Mouse (Mus musculus): ENCODE data around the gene Plcb4. TPM values are rescaled to one million over a fixed set of nuclear protein-coding genes. Genes with fewer than 3 reads are reported as not detected.

Gene Plcb4
- polyA plus RNA-seq, 1 experiment from 2014 or later: 8.6 TPM

DNA sequence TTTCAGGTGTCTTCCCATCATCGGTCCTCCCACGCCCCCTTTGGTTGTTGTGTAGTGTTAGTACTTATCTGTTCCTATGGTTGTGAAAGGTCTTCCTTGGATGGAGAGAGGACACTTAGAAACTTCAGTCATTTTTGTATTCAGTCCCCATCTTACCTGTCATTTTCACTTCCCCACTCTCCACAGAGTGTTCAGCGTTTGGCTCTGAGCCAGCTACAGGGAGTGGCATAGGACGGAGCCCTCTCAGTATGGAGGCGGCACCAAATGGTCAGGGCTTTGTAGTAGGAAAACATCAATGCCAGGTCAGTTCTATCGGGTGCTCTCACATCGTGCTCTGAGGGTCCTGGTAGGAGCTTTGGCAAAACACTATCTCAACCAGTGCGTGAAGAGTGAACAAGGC, 85.9 kb downstream of the Plcb4 start:
- no peak for ATAC-seq (replicated peaks; ENCODE audit: low FRiP score, low read depth)
- no peak overlapping the region for H3K4me2 ChIP-seq (ENCODE audit: low read length)
- no peak overlapping the region for H3K9ac ChIP-seq (ENCODE audit: low read depth, low read length)
- H3K27me3 ChIP-seq (ENCODE audit: insufficient read depth, low read length): no peaks in the 10 kb centered on the region
- H3K4me3 ChIP-seq (replicated peaks; ENCODE audit: low read depth, low read length): no peak overlapping the region
- peaks cover 11% of the 10 kb centered on the region; the same call in 1 of the 2 replicates for H3K4me1 ChIP-seq (replicated peaks; ENCODE audit: insufficient read depth, low read length)
- no peaks in the 10 kb centered on the region for H3K9me3 ChIP-seq (replicated peaks; ENCODE audit: low read length)
- no peak for TF ChIP-seq CTCF (IDR thresholded peaks at IDR 0.05; ENCODE audit: low read depth)
- no peak overlapping the region for H3K27ac ChIP-seq
- no peak for DNase-seq (ENCODE audit: low spot score)
- WGBS: 64% methylated on average over 8 of the region's 8 CpGs
- H3K36me3 ChIP-seq (ENCODE audit: insufficient read depth, low read length): no peaks in the 10 kb centered on the region

DNA sequence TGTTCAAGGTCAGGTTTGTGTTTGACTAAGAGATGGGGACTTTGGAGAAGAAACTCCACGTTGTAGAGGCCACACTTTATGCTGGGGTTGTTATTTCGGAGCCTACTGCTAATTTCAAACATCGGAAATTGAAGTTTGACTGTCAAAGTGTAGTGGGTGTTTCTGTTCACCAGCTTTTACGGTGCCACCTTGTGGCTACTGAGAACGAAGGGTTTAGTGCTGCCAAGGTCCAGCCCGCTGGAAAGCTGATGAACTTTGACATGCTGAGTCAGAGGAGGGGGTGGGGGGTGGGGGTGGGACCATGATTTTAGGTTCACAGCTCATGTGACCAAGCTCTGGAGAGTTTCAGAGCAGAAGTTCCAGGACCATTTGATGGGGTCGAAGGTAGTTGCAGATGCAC, 86.3 kb downstream of the Plcb4 start:
- H3K4me2 ChIP-seq (ENCODE audit: low read length): no peak overlapping the region
- DNase-seq (ENCODE audit: low spot score): no peak
- WGBS: 54% methylated on average over 7 of the region's 7 CpGs

DNA sequence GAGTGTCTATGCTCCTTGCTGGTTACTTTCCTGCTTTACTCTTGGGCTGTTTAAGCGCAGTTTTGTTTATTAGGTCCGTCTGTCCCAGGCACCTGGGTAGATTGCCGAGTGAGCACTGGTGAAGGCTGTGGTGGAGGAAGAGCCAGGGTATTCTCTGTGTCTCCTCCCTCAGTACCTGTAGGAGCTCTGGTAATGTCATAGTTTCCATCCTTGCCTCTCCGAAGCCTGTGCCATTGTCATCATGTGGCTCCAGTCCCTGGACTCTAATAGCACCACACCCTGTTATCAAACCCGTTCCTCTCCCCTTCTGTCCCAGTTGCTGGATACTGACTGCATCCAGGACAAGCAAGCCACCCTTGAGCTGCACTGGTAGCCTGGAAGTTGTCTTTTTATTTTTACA, 89.6 kb downstream of the Plcb4 start:
- Histone ChIP-seq H3K4me3 (replicated peaks; ENCODE audit: low read depth, low read length) (no peak overlapping the region), H3K4me2 (ENCODE audit: low read length) (no peak overlapping the region), H3K36me3 (ENCODE audit: insufficient read depth, low read length) (no peaks in the 10 kb centered on the region), H3K9me3 (replicated peaks; ENCODE audit: low read length) (no peaks in the 10 kb centered on the region), H3K27me3 (ENCODE audit: insufficient read depth, low read length) (no peaks in the 10 kb centered on the region), H3K4me1 (replicated peaks; ENCODE audit: insufficient read depth, low read length) (0 out of 2 replicates have a peak, but pooled peaks cover 5% of the 10 kb centered on the region), H3K27ac (no peak overlapping the region), H3K9ac (ENCODE audit: low read depth, low read length) (no peak overlapping the region)
- no peak for DNase-seq (ENCODE audit: low spot score)
- WGBS: 81% methylated on average over 5 of the region's 5 CpGs
- no peak for TF ChIP-seq CTCF (IDR thresholded peaks at IDR 0.05; ENCODE audit: low read depth)
- ATAC-seq (replicated peaks; ENCODE audit: low FRiP score, low read depth): no peak

More for the DNA sequence above, 86.3 kb downstream of the Plcb4 start:
- Histone ChIP-seq H3K4me3 (replicated peaks; ENCODE audit: low read depth, low read length) (no peak overlapping the region), H3K9ac (ENCODE audit: low read depth, low read length) (no peak overlapping the region), H3K9me3 (replicated peaks; ENCODE audit: low read length) (no peaks in the 10 kb centered on the region), H3K36me3 (ENCODE audit: insufficient read depth, low read length) (no peaks in the 10 kb centered on the region), H3K27me3 (ENCODE audit: insufficient read depth, low read length) (no peaks in the 10 kb centered on the region), H3K4me1 (replicated peaks; ENCODE audit: insufficient read depth, low read length) (peaks cover 11% of the 10 kb centered on the region; the same call in 1 of the 2 replicates), H3K27ac (no peak overlapping the region)
- peak; percentile 50; the same call in 1 of the 2 replicates for TF ChIP-seq CTCF (IDR thresholded peaks at IDR 0.05; ENCODE audit: low read depth)
- no peak; the same call in 1 of the 2 replicates for ATAC-seq (replicated peaks; ENCODE audit: low FRiP score, low read depth)

GRCm38 (mm10) chr2:135749606-135750005, 90.8 kb downstream of the Plcb4 start:
- Histone ChIP-seq H3K9me3 (replicated peaks; ENCODE audit: low read length) (no peaks in the 10 kb centered on the region), H3K4me1 (replicated peaks; ENCODE audit: insufficient read depth, low read length) (0 out of 2 replicates have a peak, but pooled peaks cover 4% of the 10 kb centered on the region), H3K9ac (ENCODE audit: low read depth, low read length) (no peak overlapping the region), H3K36me3 (ENCODE audit: insufficient read depth, low read length) (no peaks in the 10 kb centered on the region), H3K4me3 (replicated peaks; ENCODE audit: low read depth, low read length) (no peak overlapping the region), H3K4me2 (ENCODE audit: low read length) (no peak overlapping the region), H3K27ac (no peak overlapping the region), H3K27me3 (ENCODE audit: insufficient read depth, low read length) (no peaks in the 10 kb centered on the region)
- ATAC-seq (replicated peaks; ENCODE audit: low FRiP score, low read depth) (no peak), DNase-seq (ENCODE audit: low spot score) (no peak)
- 50% methylated on average over 15 of the region's 15 CpGs for WGBS
- no peak for TF ChIP-seq CTCF (IDR thresholded peaks at IDR 0.05; ENCODE audit: low read depth)

DNA sequence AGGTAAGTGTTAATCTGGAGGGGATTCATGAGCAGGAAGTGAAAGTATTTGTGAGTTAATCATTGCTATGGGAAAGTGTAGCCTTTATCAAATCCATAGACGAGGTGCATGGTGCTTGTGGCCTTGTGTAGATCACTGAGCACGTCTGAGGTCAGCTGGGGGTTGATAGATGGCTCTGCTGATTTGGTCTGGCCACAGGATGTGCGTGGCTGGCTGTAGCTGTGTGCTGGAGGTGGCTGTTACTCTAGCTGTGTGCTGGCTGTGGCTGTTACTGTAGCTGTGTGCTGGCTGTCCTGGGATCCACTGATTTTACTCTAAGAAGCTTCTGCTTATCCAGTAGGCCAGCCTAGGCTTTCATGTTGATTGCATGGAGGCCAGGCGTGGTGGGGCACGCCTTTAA, 91.9 kb downstream of the Plcb4 start:
- 59% methylated on average over 5 of the region's 5 CpGs for WGBS
- DNase-seq (ENCODE audit: low spot score) (no peak), ATAC-seq (replicated peaks; ENCODE audit: low FRiP score, low read depth) (no peak; the same call in 1 of the 2 replicates)
- no peaks in the 10 kb centered on the region for H3K4me1 ChIP-seq (replicated peaks; ENCODE audit: insufficient read depth, low read length)
- no peak overlapping the region for H3K9ac ChIP-seq (ENCODE audit: low read depth, low read length)
- H3K27ac ChIP-seq: no peak overlapping the region
- H3K9me3 ChIP-seq (replicated peaks; ENCODE audit: low read length): no peaks in the 10 kb centered on the region
- H3K4me2 ChIP-seq (ENCODE audit: low read length): no peak overlapping the region
- H3K4me3 ChIP-seq (replicated peaks; ENCODE audit: low read depth, low read length): no peak overlapping the region
- H3K36me3 ChIP-seq (ENCODE audit: insufficient read depth, low read length): no peaks in the 10 kb centered on the region
- H3K27me3 ChIP-seq (ENCODE audit: insufficient read depth, low read length): no peaks in the 10 kb centered on the region
- no peak for TF ChIP-seq CTCF (IDR thresholded peaks at IDR 0.05; ENCODE audit: low read depth)

- Histone ChIP-seq H3K4me1 (replicated peaks; ENCODE audit: insufficient read depth, low read length) (0 out of 2 replicates have a peak, but pooled peaks cover 4% of the 10 kb centered on the region), H3K27ac (no peak overlapping the region), H3K9ac (ENCODE audit: low read depth, low read length) (no peak overlapping the region), H3K4me3 (replicated peaks; ENCODE audit: low read depth, low read length) (no peak overlapping the region), H3K27me3 (ENCODE audit: insufficient read depth, low read length) (no peaks in the 10 kb centered on the region), H3K36me3 (ENCODE audit: insufficient read depth, low read length) (no peaks in the 10 kb centered on the region), H3K4me2 (ENCODE audit: low read length) (no peak overlapping the region), H3K9me3 (replicated peaks; ENCODE audit: low read length) (no peaks in the 10 kb centered on the region)
- no peak for TF ChIP-seq CTCF (IDR thresholded peaks at IDR 0.05; ENCODE audit: low read depth)
- DNase-seq (ENCODE audit: low spot score): no peak
- 92% methylated on average over 5 of the region's 5 CpGs for whole genome bisulfite sequencing
- no peak for ATAC-seq (replicated peaks; ENCODE audit: low FRiP score, low read depth)
These were observed 97.0 kb downstream of the Plcb4 start for GRCm38 (mm10) chr2:135755792-135756191.

DNA sequence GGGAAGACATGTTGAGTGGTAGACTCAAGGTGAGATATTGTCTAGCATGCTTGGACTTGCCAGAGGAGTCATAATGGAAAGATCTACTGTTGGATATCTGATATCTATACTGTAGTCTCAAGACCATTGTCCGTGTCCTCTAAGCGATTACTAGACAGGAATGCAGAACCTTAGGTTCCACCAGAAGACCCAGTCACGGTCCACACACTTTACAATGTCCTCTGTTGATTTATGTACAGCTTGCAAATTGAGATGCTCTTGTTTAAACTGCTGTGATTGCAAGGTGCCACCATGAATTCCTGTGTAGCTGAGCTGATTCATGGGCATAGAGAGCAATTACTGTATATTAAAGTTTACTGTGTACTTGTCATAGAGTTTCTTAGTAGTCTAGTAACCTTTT, 98.7 kb downstream of the Plcb4 start:
- Histone ChIP-seq H3K27me3 (ENCODE audit: insufficient read depth, low read length) (no peaks in the 10 kb centered on the region), H3K9ac (ENCODE audit: low read depth, low read length) (no peak overlapping the region), H3K4me3 (replicated peaks; ENCODE audit: low read depth, low read length) (no peak overlapping the region), H3K4me1 (replicated peaks; ENCODE audit: insufficient read depth, low read length) (0 out of 2 replicates have a peak, but pooled peaks cover 8% of the 10 kb centered on the region), H3K9me3 (replicated peaks; ENCODE audit: low read length) (no peaks in the 10 kb centered on the region), H3K27ac (no peak overlapping the region), H3K4me2 (ENCODE audit: low read length) (no peak overlapping the region), H3K36me3 (ENCODE audit: insufficient read depth, low read length) (no peaks in the 10 kb centered on the region)
- ATAC-seq (replicated peaks; ENCODE audit: low FRiP score, low read depth) (peak; percentile 52; the same call in 1 of the 2 replicates), DNase-seq (ENCODE audit: low spot score) (peak; percentile 70)
- no peak for TF ChIP-seq CTCF (IDR thresholded peaks at IDR 0.05; ENCODE audit: low read depth)
- 49% methylated on average over 3 of the region's 3 CpGs for WGBS

Data from kidney, postnatal 0 days (tissue).